Mouse (Mus musculus): ENCODE results near the gene Hnf1b.

- TF ChIP-seq CTCF (IDR thresholded peaks at IDR 0.05; ENCODE audit: low read depth) (no peak), EP300 (IDR thresholded peaks at IDR 0.05; ENCODE audit: low read depth) (no peak)
Measured at GRCm38 (mm10) chr11:83850586-83851272, 866 bp downstream of the Hnf1b start.
